Mouse (Mus musculus): ENCODE measurements around the gene Ttc36.

GRCm38 (mm10) chr9:44832356-44832755, 29.5 kb upstream of the Ttc36 start:
- TF ChIP-seq POLR2A (IDR thresholded peaks at IDR 0.05; ENCODE audit: extremely low read depth, insufficient read depth, low read length), result no peak
- no peak for TF ChIP-seq CTCF (IDR thresholded peaks at IDR 0.05; ENCODE audit: low read depth, low read length)

Measured in liver, adult 2 months (tissue).